Mouse (Mus musculus) embryonic facial prominence, embryonic 11.5 days (tissue): ENCODE results near the gene 5530401A14Rik. TPM values are rescaled to one million over a fixed set of nuclear protein-coding genes. Genes with fewer than 3 reads are reported as not detected.
A peak's percentile ranks its signal among the peaks of the same experiment; 100 is the strongest.

Source experiments
- ATAC-seq: fragments of 200-750 bp; cut with Nextera tagmentation; replicated peaks from 2 replicates; pipeline ENCODE4 v1.8.0; 2017; ENCODE audit warnings: low read depth; ENCODE audit not compliant: insufficient number of reproducible peaks, low FRiP score, low TSS enrichment
- DNase-seq: peaks from one replicate; pipeline ENCODE4 v3.0.0-alpha.2; 2015; ENCODE audit warnings: low spot score
- H3K27ac ChIP-seq: fragments of 300-500 bp; sonication (generic); replicated peaks from 2 replicates; pipeline ENCODE4 v1.5.1; 2014; ENCODE audit warnings: mild to moderate bottlenecking, low read depth, low read length, control low read depth
- H3K27me3 ChIP-seq: fragments of 300-500 bp; sonication (generic); 2 replicates; pipeline ENCODE4 v1.6.1; 2014; ENCODE audit warnings: mild to moderate bottlenecking, low read length, moderate library complexity, mixed read lengths; ENCODE audit not compliant: control insufficient read depth, insufficient read depth
- H3K36me3 ChIP-seq: fragments of 300-500 bp; sonication (generic); replicated peaks from 2 replicates; pipeline ENCODE4 v1.6.1; 2014; ENCODE audit warnings: low read depth, mild to moderate bottlenecking, low read length, moderate library complexity, mixed read lengths; ENCODE audit not compliant: control insufficient read depth, insufficient read depth
- H3K4me1 ChIP-seq: fragments of 300-500 bp; sonication (generic); 2 replicates; pipeline ENCODE4 v1.6.1; 2014; ENCODE audit warnings: low read length, mixed read lengths; ENCODE audit not compliant: control insufficient read depth, insufficient read depth
- H3K4me2 ChIP-seq: fragments of 300-500 bp; sonication (generic); 2 replicates; pipeline ENCODE4 v1.6.1; 2014; ENCODE audit warnings: low read depth, mild to moderate bottlenecking, control low read depth, low read length, moderate library complexity
- H3K4me3 ChIP-seq: fragments of 300-500 bp; sonication (generic); 2 replicates; pipeline ENCODE4 v1.5.1; 2014; ENCODE audit warnings: low read depth, low read length, control low read depth
- H3K9ac ChIP-seq: fragments of 300-500 bp; sonication (generic); replicated peaks from 2 replicates; pipeline ENCODE4 v1.6.1; 2014; ENCODE audit warnings: mild to moderate bottlenecking, control low read depth, low read length
- H3K9me3 ChIP-seq: fragments of 300-500 bp; sonication (generic); replicated peaks from 2 replicates; pipeline ENCODE4 v1.6.1; 2016; ENCODE audit warnings: mild to moderate bottlenecking, low read length, inconsistent platforms, mixed read lengths; ENCODE audit not compliant: control insufficient read depth
- WGBS: fragments of 180-500 bp; shearing (Covaris S2); extraction: QIAGEN DNeasy Blood & Tissue Kit; methylation state at CpG from one replicate; pipeline ENCODE4 v1.1.7; 2014; 5-methylcytosine and 5-hydroxymethylcytosine counted together
- polyA plus RNA-seq: library from polyadenylated mRNA; unstranded; fragments of >200 nt; fragmentation: Nextera tagmentation; extraction: Ambion mirVana; gene quantifications from 2 replicates; pipeline ENCODE4 v1.2.1, GENCODE M21; 2014

Gene 5530401A14Rik
- 0.13 TPM in 1 of 2 replicates, not detected in the other for polyA plus RNA-seq

GRCm38 (mm10) chr11:81860250-81860972 lies at the start of gene 5530401A14Rik:
5530401A14Rik (plus strand) TSS chr11:81860673.
- 0 out of 2 replicates have a peak, but pooled peaks have one; percentile 67 for ATAC-seq
- WGBS: 21% methylated on average over 4 of the region's 4 CpGs

DNA sequence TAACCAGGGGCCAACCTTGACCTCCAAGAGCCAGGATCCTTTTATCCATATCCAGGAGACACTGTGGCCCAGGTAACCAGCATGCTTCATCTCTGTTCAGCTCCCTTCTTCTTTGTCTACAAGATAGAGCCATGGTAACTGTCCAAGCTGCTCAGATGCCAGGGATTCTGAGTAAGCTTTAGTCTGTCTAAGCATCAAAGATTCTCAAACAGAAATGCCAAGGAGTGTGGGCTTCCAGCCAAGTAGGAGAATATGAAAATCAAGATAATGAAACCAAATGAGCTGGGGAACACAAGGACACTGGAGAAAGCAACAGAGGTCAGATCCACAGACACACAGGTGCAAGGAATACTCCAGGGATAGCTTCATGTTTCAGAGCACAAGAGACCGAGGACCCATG lies 45.7 kb upstream of the 5530401A14Rik start:
- Histone ChIP-seq H3K9ac (no peak overlapping the region), H3K9me3 (no peaks in the 10 kb centered on the region), H3K4me1 (no peaks in the 10 kb centered on the region), H3K4me2 (no peak overlapping the region), H3K27ac (no peak overlapping the region), H3K4me3 (no peak overlapping the region), H3K27me3 (no peaks in the 10 kb centered on the region), H3K36me3 (no peaks in the 10 kb centered on the region)
- 77% methylated on average over 1 of the region's 1 CpGs for WGBS
- DNase-seq (no peak), ATAC-seq (no peak)

More at GRCm38 (mm10) chr11:81860250-81860972, at the start of gene 5530401A14Rik:
- no peak within 1 kb of the TSS for H3K4me2 ChIP-seq
- no peaks in the 10 kb centered on the region for H3K27me3 ChIP-seq
- H3K36me3 ChIP-seq: no peaks in the 10 kb centered on the region
- no peak within 1 kb of the TSS; the same call in 1 of the 2 replicates for H3K9ac ChIP-seq
- DNase-seq: peak; percentile 42
- H3K4me3 ChIP-seq: no peak within 1 kb of the TSS
- no peaks in the 10 kb centered on the region; the same call in 1 of the 2 replicates for H3K4me1 ChIP-seq
- H3K27ac ChIP-seq: no peak within 1 kb of the TSS
- no peaks in the 10 kb centered on the region for H3K9me3 ChIP-seq

GRCm38 (mm10) chr11:81816531-81816930 lies 43.9 kb upstream of the 5530401A14Rik start:
- H3K27ac ChIP-seq: no peak overlapping the region
- H3K4me3 ChIP-seq: no peak overlapping the region
- no peaks in the 10 kb centered on the region for H3K4me1 ChIP-seq
- H3K27me3 ChIP-seq: no peaks in the 10 kb centered on the region
- 41% methylated on average over 5 of the region's 5 CpGs for WGBS
- no peaks in the 10 kb centered on the region for H3K36me3 ChIP-seq
- no peak for DNase-seq
- H3K9me3 ChIP-seq: no peaks in the 10 kb centered on the region
- no peak overlapping the region for H3K9ac ChIP-seq
- ATAC-seq: no peak
- no peak overlapping the region for H3K4me2 ChIP-seq

DNA sequence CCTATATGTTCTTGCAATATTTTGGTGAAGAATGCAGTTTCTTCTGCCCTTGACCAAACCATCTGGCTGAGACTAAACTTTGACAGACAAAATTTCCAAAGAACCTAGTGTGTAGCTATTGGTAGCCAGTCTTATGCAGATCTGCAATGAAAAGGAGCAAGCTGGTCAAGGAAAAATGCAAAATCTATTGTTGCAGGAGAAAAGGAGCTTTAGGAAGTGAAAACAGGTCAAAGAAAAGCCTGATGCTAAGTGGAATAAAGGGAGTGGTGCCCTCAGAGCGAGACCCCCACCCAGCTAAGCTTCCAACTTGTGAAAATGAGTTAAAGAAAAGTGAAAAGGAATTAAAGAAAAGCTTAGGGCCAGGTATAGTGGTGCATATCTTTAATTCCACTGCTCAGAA lies 28.1 kb upstream of the 5530401A14Rik start:
- Histone ChIP-seq H3K27me3 (no peaks in the 10 kb centered on the region), H3K4me1 (no peaks in the 10 kb centered on the region), H3K4me2 (no peak overlapping the region), H3K9me3 (no peaks in the 10 kb centered on the region), H3K36me3 (no peaks in the 10 kb centered on the region), H3K27ac (no peak overlapping the region), H3K4me3 (no peak overlapping the region), H3K9ac (no peak overlapping the region)
- DNase-seq (no peak), ATAC-seq (no peak)
- 50% methylated on average over 1 of the region's 1 CpGs for WGBS

DNA sequence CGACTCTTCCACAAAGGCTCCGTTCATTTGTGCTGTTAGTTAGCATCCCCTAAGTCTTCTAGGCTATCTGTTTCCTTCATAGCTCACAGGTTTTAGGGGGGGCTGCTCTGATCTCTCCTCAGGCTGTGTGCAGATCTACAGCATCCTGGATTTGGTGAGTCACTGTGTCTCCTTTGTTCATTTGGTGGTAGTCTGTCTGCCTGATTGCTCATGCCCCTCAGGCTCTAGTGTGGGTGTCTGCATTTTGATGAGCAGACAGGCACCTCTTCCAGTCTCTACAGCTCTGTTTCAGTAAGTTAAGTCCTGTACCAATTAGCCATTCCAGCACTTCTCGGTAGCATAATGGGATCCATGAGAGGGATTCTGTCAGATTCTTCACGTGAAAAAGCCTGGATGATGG lies 22.0 kb upstream of the 5530401A14Rik start:
- Histone ChIP-seq H3K4me2 (no peak overlapping the region), H3K4me3 (no peak overlapping the region), H3K9ac (no peak overlapping the region), H3K27ac (no peak overlapping the region), H3K27me3 (no peaks in the 10 kb centered on the region), H3K9me3 (no peaks in the 10 kb centered on the region), H3K36me3 (no peaks in the 10 kb centered on the region), H3K4me1 (no peaks in the 10 kb centered on the region)
- no peak for DNase-seq
- 43% methylated on average over 4 of the region's 4 CpGs for whole genome bisulfite sequencing
- no peak for ATAC-seq

DNA sequence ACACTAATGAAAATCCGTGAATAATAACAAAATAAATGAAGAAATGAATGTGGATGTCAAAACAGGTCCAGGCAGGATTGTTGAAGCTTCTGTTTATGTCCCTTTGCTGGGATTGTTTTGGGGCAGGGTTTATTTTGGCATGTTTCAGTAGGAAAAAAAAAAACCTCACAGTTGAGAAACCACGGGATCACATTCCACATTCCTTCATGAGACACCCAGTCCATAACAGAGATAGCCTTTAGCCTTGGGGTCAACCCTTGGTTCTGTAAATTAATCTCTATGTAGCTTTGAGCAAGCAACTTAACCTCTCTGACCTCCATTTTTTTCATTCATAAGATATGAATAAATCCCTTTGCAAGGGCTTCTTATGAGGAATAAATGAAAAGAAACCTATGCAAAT lies 19.5 kb upstream of the 5530401A14Rik start:
- ATAC-seq: no peak
- Histone ChIP-seq H3K9me3 (no peaks in the 10 kb centered on the region), H3K27ac (no peak overlapping the region), H3K4me3 (no peak overlapping the region), H3K4me1 (no peaks in the 10 kb centered on the region), H3K36me3 (no peaks in the 10 kb centered on the region), H3K9ac (no peak overlapping the region), H3K27me3 (no peaks in the 10 kb centered on the region), H3K4me2 (no peak overlapping the region)
- no peak for DNase-seq
- WGBS: 56% methylated on average over 2 of the region's 2 CpGs

DNA sequence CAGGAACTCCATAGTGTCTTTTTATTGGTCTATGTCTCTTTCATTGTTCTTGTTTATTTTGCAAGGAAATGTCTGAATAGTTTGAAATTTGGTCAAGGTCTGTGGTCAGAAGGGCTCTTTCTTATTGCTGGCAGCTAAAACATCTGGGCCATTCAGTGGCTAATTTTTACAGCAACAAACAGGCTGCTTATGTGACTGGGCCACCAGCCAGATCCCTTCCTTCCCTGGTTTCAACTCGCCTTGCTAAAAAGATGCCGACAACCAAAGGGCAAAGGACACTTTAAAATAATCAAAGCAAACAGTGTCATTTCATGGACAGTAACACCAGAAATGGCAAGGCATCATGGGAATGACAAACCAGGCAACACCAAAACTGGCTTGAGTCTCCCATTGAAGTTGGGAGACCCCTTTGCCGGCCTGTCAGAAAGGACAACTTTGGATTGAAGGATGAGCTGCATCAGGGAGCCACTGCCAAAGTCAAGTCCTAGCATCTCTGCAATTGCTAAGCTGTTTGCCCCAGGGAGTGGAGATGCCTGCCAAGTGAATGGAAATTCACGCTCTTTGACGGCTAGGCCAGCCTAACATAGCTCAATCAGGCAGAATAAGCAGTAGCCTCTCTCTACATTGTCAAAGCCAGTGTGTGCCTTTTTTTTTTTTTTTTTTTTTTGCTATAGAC lies 15.3 kb upstream of the 5530401A14Rik start:
- Histone ChIP-seq H3K4me1 (no peaks in the 10 kb centered on the region), H3K36me3 (no peaks in the 10 kb centered on the region), H3K27me3 (no peaks in the 10 kb centered on the region), H3K4me3 (no peak overlapping the region), H3K27ac (no peak overlapping the region), H3K9ac (no peak overlapping the region), H3K4me2 (no peak overlapping the region), H3K9me3 (no peaks in the 10 kb centered on the region)
- 71% methylated on average over 5 of the region's 5 CpGs for WGBS
- ATAC-seq: no peak
- no peak for DNase-seq

DNA sequence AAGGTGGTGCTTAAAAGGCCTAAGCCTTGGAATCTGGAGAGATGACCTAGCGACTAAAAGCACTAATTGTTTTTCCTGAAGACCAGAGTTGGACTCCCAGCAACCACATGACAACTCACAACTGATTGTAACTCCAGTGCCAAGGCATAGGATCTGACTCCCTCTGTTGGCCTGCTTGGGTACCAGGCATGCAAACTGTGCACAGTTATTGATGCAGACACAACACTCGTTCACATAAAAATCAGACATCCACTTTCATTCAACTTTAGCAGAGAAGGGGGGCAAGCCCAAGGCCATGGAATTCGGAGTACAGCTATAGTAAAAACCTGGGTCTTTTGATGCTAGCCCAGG lies 14.8 kb upstream of the 5530401A14Rik start:
- 83% methylated on average over 3 of the region's 3 CpGs for WGBS
- ATAC-seq: no peak
- Histone ChIP-seq H3K36me3 (no peaks in the 10 kb centered on the region), H3K4me2 (no peak overlapping the region), H3K27ac (no peak overlapping the region), H3K9me3 (no peaks in the 10 kb centered on the region), H3K27me3 (no peaks in the 10 kb centered on the region), H3K4me3 (no peak overlapping the region), H3K9ac (no peak overlapping the region), H3K4me1 (no peaks in the 10 kb centered on the region)
- DNase-seq: no peak
